Mouse (Mus musculus) testis, adult 2 months (tissue): ENCODE results near the gene Max.

ENCODE experiments used
- CTCF ChIP-seq: fragments of 200-500 bp; IDR thresholded peaks from 2 replicates; pipeline ENCODE4 v1.5.1; 2012; ENCODE audit warnings: low read depth, mild to moderate bottlenecking, inconsistent platforms, low read length, moderate library complexity; ENCODE audit not compliant: control insufficient read depth, insufficient read depth, insufficient replicate concordance
- POLR2A ChIP-seq: fragments of 200-500 bp; IDR thresholded peaks from 2 replicates; pipeline ENCODE4 v1.6.1; 2012; ENCODE audit warnings: low read depth, mild to moderate bottlenecking, inconsistent platforms, low read length, moderate library complexity; ENCODE audit not compliant: control insufficient read depth

GRCm38 (mm10) chr12:76954698-76955423, 7.1 kb downstream of the Max start:
- TF ChIP-seq CTCF, result no peak
- no peak for TF ChIP-seq POLR2A
